Mouse (Mus musculus) gastrocnemius, adult 8-10 months (tissue): ENCODE data around the gene Plcl1. TPM values are rescaled to one million over a fixed set of nuclear protein-coding genes. Genes with fewer than 3 reads are reported as not detected.

ENCODE experiments used
- DNase-seq, 2 experiments: peaks; one replicate each; pipeline ENCODE4 v3.0.0; 2022; ENCODE audit warnings: low spot score in 2 of 2
- total RNA-seq, 4 experiments: library from RNA; stranded (reverse); gene quantifications; 2 replicates each; pipeline ENCODE4 v1.2.4; 2022

Gene Plcl1
- 1 to 10 TPM; 3.4 to 4.5 (median 4.3) TPM for total RNA-seq

DNA sequence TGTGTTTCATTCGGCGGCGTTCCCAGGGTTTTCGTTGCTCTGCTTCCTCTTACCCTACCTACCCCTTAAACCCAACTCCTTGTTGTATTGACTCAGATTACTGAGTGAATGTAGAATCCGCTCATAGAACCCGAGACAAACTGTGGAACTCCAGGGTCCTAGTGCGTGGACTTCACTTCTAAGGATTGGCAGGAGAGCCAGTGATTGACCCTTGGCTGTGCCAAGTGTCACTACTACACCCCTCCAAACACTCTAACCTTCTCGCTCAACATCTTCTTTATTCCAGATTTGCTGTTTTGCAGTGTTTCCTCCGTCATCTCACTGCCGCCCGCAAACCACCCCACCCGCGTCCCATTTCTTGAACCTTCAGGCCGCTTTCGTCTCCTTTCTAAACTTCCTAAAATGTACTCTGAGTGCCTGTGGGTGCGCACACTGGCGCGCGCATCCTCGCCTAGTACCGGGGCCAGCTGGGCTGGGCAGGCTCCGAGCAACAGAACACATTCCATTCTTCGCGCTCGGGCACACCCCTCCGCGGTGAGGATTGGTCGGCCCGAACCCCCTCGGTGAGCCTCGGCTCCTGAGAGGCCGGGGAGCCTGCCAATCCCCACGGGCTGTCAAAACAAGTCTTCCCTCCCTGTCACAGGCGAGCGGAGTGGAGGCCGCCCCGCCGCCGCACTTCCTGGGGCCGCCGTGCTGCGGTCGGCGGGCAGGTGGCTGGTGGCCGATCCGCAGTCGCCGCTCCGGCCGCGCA is at the start of gene Plcl1:
TSS of gene Plcl1 (plus strand) at position 650 of the 751 bp plus-strand sequence.
- peak; percentile 94 to 96 for DNase-seq

- DNase-seq: no peak
These were observed 43.1 kb upstream of the Plcl1 start for GRCm38 (mm10) chr1:55362634-55363033.

DNA sequence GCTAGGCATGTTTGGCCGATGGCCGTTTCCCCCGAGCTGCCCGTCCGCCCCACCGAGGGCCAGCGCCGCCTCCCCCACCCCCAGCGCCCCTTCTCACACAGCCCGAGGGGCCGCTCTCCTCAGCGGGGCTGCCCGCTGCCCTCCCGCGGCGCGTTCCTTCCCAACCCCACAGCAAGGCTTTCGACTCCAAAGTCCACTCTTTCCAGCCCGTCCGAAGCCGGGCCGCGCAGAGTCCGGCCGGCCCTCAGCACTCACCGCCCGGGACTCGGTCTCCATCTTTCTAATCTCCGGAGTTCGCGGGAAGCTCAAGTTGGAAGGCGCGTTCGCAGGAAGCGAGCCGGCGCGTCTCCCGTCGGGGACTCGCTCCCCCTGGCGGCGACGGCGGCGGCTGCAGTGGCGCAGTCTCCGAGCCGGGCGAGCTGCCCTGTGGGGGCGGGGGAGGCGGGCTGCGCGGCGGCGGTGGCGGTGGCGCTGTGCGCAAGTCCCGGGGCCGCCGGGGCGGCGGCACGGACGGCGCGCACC is 42.6 kb upstream of the Plcl1 start, which contains the start of gene Boll:
TSS of gene Boll (minus strand) at position 426 of the 522 bp plus-strand sequence.
- peak in 1 of 2 experiments; percentile 32 for DNase-seq

GRCm38 (mm10) chr1:55363586-55363985 is 42.1 kb upstream of the Plcl1 start:
- peak in 1 of 2 experiments; percentile 24 for DNase-seq

GRCm38 (mm10) chr1:55372626-55373025 is 33.1 kb upstream of the Plcl1 start:
- no peak for DNase-seq

GRCm38 (mm10) chr1:55380527-55380926 is 25.2 kb upstream of the Plcl1 start:
- no peak for DNase-seq

GRCm38 (mm10) chr1:55383114-55383773 is 22.5 kb upstream of the Plcl1 start:
- DNase-seq: peak; percentile 52 to 59

DNA sequence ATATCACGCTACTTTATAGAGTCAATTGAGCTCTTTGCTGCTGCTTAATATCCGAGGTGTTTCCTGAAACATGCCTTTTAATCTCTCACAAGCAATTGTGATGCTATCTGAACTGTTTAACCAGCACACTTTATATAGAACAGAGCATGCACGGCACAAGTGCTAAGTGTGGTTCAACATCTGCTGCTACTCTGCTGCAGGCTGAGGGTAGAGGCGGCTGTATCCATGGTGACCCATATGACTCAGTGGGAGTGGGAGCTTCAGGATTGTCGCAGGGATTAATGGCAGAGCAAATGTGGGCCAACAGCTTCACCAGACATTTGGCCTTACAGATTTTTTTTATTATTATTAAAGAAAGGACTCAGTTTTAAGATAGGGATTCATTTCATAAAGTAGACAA is 5.8 kb upstream of the Plcl1 start:
- no peak for DNase-seq

DNA sequence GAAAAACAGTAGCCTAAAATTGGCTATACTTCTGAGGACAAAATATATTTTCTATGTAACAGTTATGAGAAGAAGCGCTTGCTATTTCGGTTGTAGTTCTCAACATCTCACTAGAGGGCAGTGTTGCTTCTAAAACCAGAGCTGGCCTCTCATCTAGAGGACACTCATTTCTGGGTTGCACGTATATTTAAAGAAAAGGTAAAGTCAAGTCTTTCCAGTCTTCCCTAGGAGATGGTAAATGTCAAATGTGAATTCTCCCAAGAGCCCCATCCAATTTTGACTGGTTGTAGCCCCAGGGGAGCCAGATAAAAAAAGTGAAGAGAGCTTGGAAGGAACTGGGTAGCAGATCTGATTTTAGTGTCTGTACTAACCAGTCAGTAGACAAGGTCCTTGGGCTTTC is 1.3 kb upstream of the Plcl1 start:
- DNase-seq: peak; percentile 19 to 23

DNA sequence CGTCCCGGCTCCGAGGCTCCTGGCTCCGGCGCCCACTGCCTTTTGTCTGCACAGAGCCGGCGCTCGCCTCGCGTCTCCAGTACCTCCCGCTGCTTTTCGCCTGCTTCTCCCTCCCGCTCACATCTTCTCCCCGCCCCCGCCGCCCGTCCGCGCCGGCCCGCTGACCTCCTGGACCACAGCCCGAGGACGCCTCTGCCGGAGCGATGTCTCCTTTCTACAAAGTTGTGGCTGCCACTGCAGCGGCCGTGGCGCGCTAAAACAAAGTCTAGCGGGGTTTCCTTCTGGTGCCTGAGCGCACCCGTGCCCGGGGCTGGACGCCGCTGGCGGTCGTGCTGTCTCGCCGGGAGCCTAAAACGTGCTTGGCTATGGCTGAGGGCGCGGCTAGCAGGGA is 297 bp downstream of the Plcl1 start:
- DNase-seq: peak; percentile 63 to 73

- no peak for DNase-seq
These were observed 1.0 kb downstream of the Plcl1 start for GRCm38 (mm10) chr1:55406531-55407375.

- no peak for DNase-seq
These were observed 4.9 kb downstream of the Plcl1 start for GRCm38 (mm10) chr1:55410670-55411069.

- DNase-seq: no peak
These were observed 5.4 kb downstream of the Plcl1 start for GRCm38 (mm10) chr1:55411079-55411478.

DNA sequence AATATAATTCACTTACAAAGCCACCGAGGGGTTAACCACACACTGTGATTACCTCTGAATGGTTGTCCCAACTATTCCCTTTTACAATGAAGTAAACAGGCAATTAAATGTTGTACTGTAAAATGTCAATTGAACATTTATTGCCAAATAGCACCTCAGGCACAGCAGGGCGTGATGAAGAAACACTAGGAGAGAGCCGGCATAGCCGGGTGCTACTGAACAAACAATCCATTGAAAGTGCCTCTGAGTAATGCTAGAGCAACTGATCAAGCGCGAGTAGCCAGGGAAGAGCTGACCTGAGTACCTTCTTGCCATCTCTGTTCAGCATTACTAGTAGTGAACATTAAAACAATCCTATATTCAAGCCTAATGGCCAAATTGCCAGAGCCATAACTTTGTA is 6.8 kb downstream of the Plcl1 start:
- no peak for DNase-seq

- no peak for DNase-seq
These were observed 7.8 kb downstream of the Plcl1 start for GRCm38 (mm10) chr1:55413534-55413933.

GRCm38 (mm10) chr1:55418968-55419367 is 13.2 kb downstream of the Plcl1 start:
- DNase-seq: no peak

GRCm38 (mm10) chr1:55427607-55428006 is 21.9 kb downstream of the Plcl1 start:
- DNase-seq: no peak

DNA sequence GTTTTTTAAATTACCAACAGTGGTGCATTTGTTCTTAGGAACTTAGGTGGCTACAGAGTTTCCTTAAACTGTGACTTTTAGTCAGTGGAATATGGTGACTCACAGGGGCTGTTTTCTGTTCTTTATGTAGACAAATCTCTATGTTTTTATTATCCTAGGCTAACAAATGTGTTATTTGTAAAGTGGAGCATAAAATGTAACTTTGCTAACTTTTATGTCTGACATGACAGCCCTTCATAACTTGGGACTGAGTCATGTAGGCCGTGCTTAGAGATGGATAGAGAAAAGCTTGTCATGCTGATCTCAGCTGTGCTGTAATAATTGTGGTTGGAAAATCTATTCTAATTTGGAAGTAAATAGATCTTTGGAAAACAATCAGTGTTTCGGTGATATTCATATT is 23.3 kb downstream of the Plcl1 start:
- no peak for DNase-seq

DNA sequence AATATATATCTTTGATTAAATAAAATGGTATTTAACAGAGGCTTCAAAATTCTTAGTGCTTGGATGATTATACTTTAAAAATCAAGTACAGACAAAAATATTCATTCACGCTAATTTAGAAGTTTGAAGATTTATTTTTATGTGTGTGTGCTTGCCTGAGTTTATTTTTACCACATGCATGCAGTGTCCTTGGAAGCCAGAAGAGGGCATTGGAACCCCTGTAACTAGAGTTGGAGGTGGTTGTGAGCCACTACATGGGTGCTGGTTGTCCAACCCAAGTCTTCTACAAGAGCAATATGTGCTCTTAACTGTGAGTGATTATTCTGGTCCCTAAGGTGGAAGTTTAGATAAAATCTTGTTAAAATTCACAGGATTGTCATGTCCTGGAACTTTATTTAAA is 24.0 kb downstream of the Plcl1 start:
- DNase-seq: no peak

DNA sequence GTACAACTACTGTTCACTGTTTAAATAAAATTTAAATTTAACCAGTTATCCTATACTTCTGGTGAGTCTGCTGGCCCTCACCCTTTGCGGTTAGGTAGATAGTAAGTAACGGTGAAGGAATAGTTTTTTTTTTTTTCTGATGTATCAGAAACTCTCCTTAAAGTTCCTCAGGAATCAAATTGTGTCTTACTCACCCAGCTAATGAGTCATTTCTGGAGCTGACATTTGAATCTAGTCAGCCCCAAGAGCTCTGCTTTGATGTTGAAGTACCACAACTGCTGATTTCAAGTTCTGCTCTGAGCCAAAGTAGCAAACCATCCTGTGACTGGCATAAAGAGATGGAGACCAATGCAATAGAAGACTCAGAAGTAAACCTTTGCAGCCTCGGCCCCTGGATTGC is 24.9 kb downstream of the Plcl1 start:
- no peak for DNase-seq

GRCm38 (mm10) chr1:55436589-55436988 is 30.9 kb downstream of the Plcl1 start:
- DNase-seq: no peak

- DNase-seq: no peak
These were observed 31.4 kb downstream of the Plcl1 start for GRCm38 (mm10) chr1:55437095-55437494.
